Mouse (Mus musculus) myocyte (in vitro differentiated cells): ENCODE data around the gene Ranbp9.

Experiments
- CEBPB ChIP-seq: IDR thresholded peaks from 2 replicates; pipeline ENCODE4 v1.6.1; 2011; ENCODE audit warnings: mild to moderate bottlenecking, moderate library complexity; ENCODE audit not compliant: poor library complexity, insufficient read depth, severe bottlenecking
- E2F4 ChIP-seq: IDR thresholded peaks from one replicate; pipeline ENCODE4 v1.6.1; 2011; ENCODE audit warnings: mild to moderate bottlenecking, control low read depth, moderate library complexity; ENCODE audit not compliant: insufficient read depth
- MAX ChIP-seq: IDR thresholded peaks from one replicate; pipeline ENCODE4 v1.6.1; 2011; ENCODE audit warnings: low read depth, mild to moderate bottlenecking, control low read depth
- MYOD1 ChIP-seq, 3 experiments: IDR thresholded peaks; one replicate each; pipeline ENCODE4 v1.6.1; 2011; ENCODE audit warnings: control low read depth in 2 of 3, low read depth in 2 of 3, mild to moderate bottlenecking in 2 of 3, moderate library complexity in 1 of 3; ENCODE audit not compliant: insufficient read length in 2 of 3, control insufficient read depth in 1 of 3
- MYOG ChIP-seq, 3 experiments: IDR thresholded peaks; one replicate each; pipeline ENCODE4 v1.6.1; 2011; ENCODE audit warnings: control low read depth in 2 of 3, low read depth in 2 of 3, mild to moderate bottlenecking in 2 of 3; ENCODE audit not compliant: insufficient read length in 2 of 3, control insufficient read depth in 1 of 3, insufficient read depth in 1 of 3
- POLR2A ChIP-seq: IDR thresholded peaks from one replicate; pipeline ENCODE4 v1.6.1; 2011; ENCODE audit warnings: low read depth, mild to moderate bottlenecking, control low read depth, moderate library complexity; ENCODE audit not compliant: insufficient read length
- POLR2AphosphoS2 ChIP-seq: IDR thresholded peaks from one replicate; pipeline ENCODE4 v1.6.1; 2011; ENCODE audit warnings: low read depth, control low read depth; ENCODE audit not compliant: insufficient read length
- REST ChIP-seq: IDR thresholded peaks from one replicate; pipeline ENCODE4 v1.6.1; 2011; ENCODE audit warnings: mild to moderate bottlenecking, control low read depth, moderate library complexity; ENCODE audit not compliant: insufficient read depth, insufficient read length
- SRF ChIP-seq: IDR thresholded peaks from one replicate; pipeline ENCODE4 v1.6.1; 2011; ENCODE audit warnings: low read depth; ENCODE audit not compliant: control insufficient read depth, insufficient read length
- TCF12 ChIP-seq: IDR thresholded peaks from one replicate; pipeline ENCODE4 v1.6.1; 2011; ENCODE audit warnings: mild to moderate bottlenecking, control low read depth; ENCODE audit not compliant: poor library complexity, insufficient read depth, severe bottlenecking
- TCF3 ChIP-seq: IDR thresholded peaks from one replicate; pipeline ENCODE4 v1.6.1; 2011; ENCODE audit warnings: low read depth, control low read depth; ENCODE audit not compliant: insufficient read length
- USF1 ChIP-seq: IDR thresholded peaks from one replicate; pipeline ENCODE4 v1.6.1; 2011; ENCODE audit warnings: low read depth, mild to moderate bottlenecking, control low read depth, moderate library complexity

- TF ChIP-seq MYOG (IDR thresholded peaks at IDR 0.05; ENCODE audit: control insufficient read depth in 1 of 3, insufficient read depth in 1 of 3, insufficient read length in 2 of 3, low read depth in 2 of 3) (no peak), TCF12 (no peak), USF1 (no peak), CEBPB (no peak), POLR2A (no peak), MYOD1 (IDR thresholded peaks at IDR 0.05; ENCODE audit: control insufficient read depth in 1 of 3, insufficient read length in 2 of 3, low read depth in 2 of 3) (no peak), POLR2AphosphoS2 (no peak), REST (no peak), E2F4 (no peak), MAX (no peak), SRF (no peak), TCF3 (no peak)
These were observed 30.4 kb downstream of the Ranbp9 start for GRCm38 (mm10) chr13:43450686-43451085.
